Mouse (Mus musculus) thymus, adult 2 months (tissue): ENCODE results near the gene Kiss1.

Source experiments
- CTCF ChIP-seq: fragments of 200-500 bp; IDR thresholded peaks from 2 replicates; pipeline ENCODE4 v1.5.1; 2012; ENCODE audit warnings: mild to moderate bottlenecking, control low read depth, low read length, moderate library complexity, borderline replicate concordance; ENCODE audit not compliant: control insufficient read depth, poor library complexity, insufficient read depth; ENCODE audit errors: extremely low read depth
- POLR2A ChIP-seq: fragments of 200-500 bp; IDR thresholded peaks from 2 replicates; pipeline ENCODE4 v1.6.1; 2012; ENCODE audit warnings: mild to moderate bottlenecking, low read length, control low read depth, moderate library complexity; ENCODE audit not compliant: control insufficient read depth, poor library complexity, insufficient read depth; ENCODE audit errors: extremely low read depth

- no peak for TF ChIP-seq CTCF
- TF ChIP-seq POLR2A, result no peak
Observed at GRCm38 (mm10) chr1:133316577-133316976, 5.1 kb upstream of the Kiss1 start.
